ENCODE assay signal across 28 mouse cellular contexts in the genomic region with DNA sequence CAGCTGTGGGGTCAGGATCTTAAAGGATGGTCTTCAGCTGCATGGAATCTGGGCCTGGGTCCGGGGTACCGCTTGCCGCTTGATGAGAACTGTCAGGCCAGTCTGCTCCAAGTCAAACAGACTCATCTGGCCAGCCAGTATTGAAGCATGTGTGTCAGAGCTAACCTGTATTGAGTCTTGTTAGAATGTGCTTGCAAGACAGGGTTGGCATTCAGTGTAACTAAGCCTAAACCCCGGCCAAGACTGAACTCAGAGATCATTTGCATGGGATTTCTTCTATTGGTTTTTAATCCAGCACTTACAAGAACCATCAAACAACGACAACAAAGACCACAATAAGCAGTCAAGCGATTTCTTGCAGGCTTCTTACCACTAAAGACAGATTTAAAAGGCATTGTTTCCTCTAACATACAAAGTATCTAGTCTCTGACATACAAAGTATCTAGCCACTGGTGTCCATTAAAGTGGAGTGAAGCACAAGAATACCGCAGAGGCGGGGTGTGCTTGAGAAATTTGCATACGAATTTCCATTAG.
DNase-seq lines count a peak whose midpoint lies in the region; ATAC-seq lines count a peak whose summit lies in the region.
"Had no signal": no experiment of that assay in that cellular context is flagged by ENCODE, and none has a peak within 500 bp of the region (broad histone marks: within the 10 kb centered on the region; RNA-seq: fewer than 3 reads in every experiment).

No protein-coding gene starts in this region.

- H3K4me1 ChIP-seq in midbrain, embryonic 10.5 days: peaks cover 20% of the 10 kb centered on the region
- peaks cover 5% of the 10 kb centered on the region; the same call in 1 of the 2 replicates for H3K4me1 ChIP-seq in midbrain, embryonic 14.5 days (ENCODE audit: control insufficient read depth, insufficient read depth, low read length)
- H3K4me1 ChIP-seq in forebrain, embryonic 15.5 days: peaks cover 13% of the 10 kb centered on the region
- H3K4me1 ChIP-seq in midbrain, embryonic 13.5 days (replicated peaks): peaks cover 16% of the 10 kb centered on the region
- peaks cover 7% of the 10 kb centered on the region for H3K4me1 ChIP-seq in neural tube, embryonic 15.5 days
- no peaks in the 10 kb centered on the region for H3K4me1 ChIP-seq in liver, embryonic 12.5 days
- H3K4me1 ChIP-seq: embryonic facial prominence, embryonic 15.5 days; heart, embryonic 13.5 days; kidney, embryonic 15.5 days; limb, embryonic 15.5 days; lung, embryonic 15.5 days had no signal

- H3K9me3 ChIP-seq in midbrain, embryonic 10.5 days (replicated peaks): no peaks in the 10 kb centered on the region
- H3K9me3 ChIP-seq in midbrain, embryonic 14.5 days (ENCODE audit: control insufficient read depth, low read length): no peaks in the 10 kb centered on the region
- H3K9me3 ChIP-seq in forebrain, embryonic 15.5 days: no peaks in the 10 kb centered on the region
- no peaks in the 10 kb centered on the region for H3K9me3 ChIP-seq in midbrain, embryonic 13.5 days
- H3K9me3 ChIP-seq in neural tube, embryonic 15.5 days (replicated peaks): no peaks in the 10 kb centered on the region
- no peaks in the 10 kb centered on the region for H3K9me3 ChIP-seq in liver, embryonic 12.5 days (replicated peaks)
- H3K9me3 ChIP-seq: embryonic facial prominence, embryonic 10.5 days; embryonic facial prominence, embryonic 15.5 days; heart, embryonic 13.5 days; kidney, embryonic 15.5 days; limb, embryonic 10.5 days; limb, embryonic 15.5 days; lung, embryonic 15.5 days had no signal

- no peaks in the 10 kb centered on the region for H3K36me3 ChIP-seq in midbrain, embryonic 10.5 days
- no peaks in the 10 kb centered on the region for H3K36me3 ChIP-seq in midbrain, embryonic 14.5 days (ENCODE audit: control insufficient read depth, insufficient read depth, low read length)
- no peaks in the 10 kb centered on the region for H3K36me3 ChIP-seq in forebrain, embryonic 15.5 days
- no peaks in the 10 kb centered on the region for H3K36me3 ChIP-seq in midbrain, embryonic 13.5 days
- H3K36me3 ChIP-seq in neural tube, embryonic 15.5 days: no peaks in the 10 kb centered on the region
- H3K36me3 ChIP-seq in liver, embryonic 12.5 days: no peaks in the 10 kb centered on the region
- H3K36me3 ChIP-seq: embryonic facial prominence, embryonic 10.5 days; embryonic facial prominence, embryonic 15.5 days; heart, embryonic 13.5 days; kidney, embryonic 15.5 days; limb, embryonic 10.5 days; limb, embryonic 15.5 days; lung, embryonic 15.5 days had no signal

- no peak overlapping the region for H3K4me2 ChIP-seq in midbrain, embryonic 14.5 days (ENCODE audit: low read length)
- no peak overlapping the region for H3K4me2 ChIP-seq in forebrain, embryonic 15.5 days (replicated peaks)
- H3K4me2 ChIP-seq in midbrain, embryonic 13.5 days (replicated peaks): peak overlapping the region; percentile 7; the same call in 1 of the 2 replicates
- H3K4me2 ChIP-seq in neural tube, embryonic 15.5 days: no peak overlapping the region
- H3K4me2 ChIP-seq in liver, embryonic 12.5 days: no peak overlapping the region
- H3K4me2 ChIP-seq: embryonic facial prominence, embryonic 15.5 days; heart, embryonic 13.5 days; kidney, embryonic 15.5 days; limb, embryonic 15.5 days; lung, embryonic 15.5 days had no signal

- H3K9ac ChIP-seq in midbrain, embryonic 14.5 days (replicated peaks; ENCODE audit: low read length): no peak overlapping the region
- H3K9ac ChIP-seq in forebrain, embryonic 15.5 days (replicated peaks): no peak overlapping the region
- H3K9ac ChIP-seq in midbrain, embryonic 13.5 days (replicated peaks): no peak overlapping the region
- no peak overlapping the region for H3K9ac ChIP-seq in neural tube, embryonic 15.5 days (replicated peaks)
- no peak overlapping the region for H3K9ac ChIP-seq in liver, embryonic 12.5 days
- H3K9ac ChIP-seq: embryonic facial prominence, embryonic 15.5 days; heart, embryonic 13.5 days; kidney, embryonic 15.5 days; limb, embryonic 15.5 days; lung, embryonic 15.5 days had no signal

- WGBS in midbrain, embryonic 10.5 days: 28% methylated on average over 9 of the region's 9 CpGs
- 17% methylated on average over 9 of the region's 9 CpGs for WGBS in midbrain, embryonic 14.5 days
- WGBS in forebrain, embryonic 15.5 days: 7% methylated on average over 9 of the region's 9 CpGs
- WGBS in midbrain, embryonic 13.5 days: 18% methylated on average over 9 of the region's 9 CpGs
- 38% methylated on average over 9 of the region's 9 CpGs for WGBS in neural tube, embryonic 15.5 days
- WGBS in liver, embryonic 12.5 days (ENCODE audit: insufficient replicate concordance): 45% methylated on average over 9 of the region's 9 CpGs

- H3K27ac ChIP-seq in midbrain, embryonic 10.5 days (replicated peaks): no peak overlapping the region
- H3K27ac ChIP-seq in midbrain, embryonic 14.5 days (replicated peaks; ENCODE audit: low read depth, low read length): no peak overlapping the region
- H3K27ac ChIP-seq in forebrain, embryonic 15.5 days (replicated peaks): peak overlapping the region; percentile 72
- H3K27ac ChIP-seq in midbrain, embryonic 13.5 days: no peak overlapping the region
- H3K27ac ChIP-seq in neural tube, embryonic 15.5 days (replicated peaks): no peak overlapping the region
- no peak overlapping the region for H3K27ac ChIP-seq in liver, embryonic 12.5 days
- H3K27ac ChIP-seq: embryonic facial prominence, embryonic 10.5 days; embryonic facial prominence, embryonic 15.5 days; heart, adult 2 months; heart, embryonic 13.5 days; kidney, embryonic 15.5 days; limb, embryonic 10.5 days; limb, embryonic 15.5 days; lung, embryonic 15.5 days; stomach, postnatal 0 days had no signal

- DNase-seq in midbrain, embryonic 10.5 days (ENCODE audit: low spot score): no peak
- DNase-seq in midbrain, embryonic 14.5 days: no peak
- no peak for DNase-seq in cerebellum, postnatal 14 days
- DNase-seq: adrenal gland, adult 2 months; adrenal gland, postnatal 36 days; B cell, adult 2 months; cerebellum, adult 18-20 months; gastrocnemius, postnatal 36 days; heart, adult 2 months; heart, postnatal 10 days; kidney, adult 18-20 months; kidney, postnatal 4 days; layer of hippocampus, postnatal 36 days; thymus, adult 18-20 months; thymus, postnatal 25 days had no signal

- ATAC-seq in midbrain, embryonic 14.5 days (ENCODE audit: low FRiP score, low TSS enrichment): no peak
- peak; percentile 68 for ATAC-seq in forebrain, embryonic 15.5 days (replicated peaks)
- peak; percentile 44 for ATAC-seq in midbrain, embryonic 13.5 days
- peak; percentile 11; the same call in 1 of the 2 replicates for ATAC-seq in neural tube, embryonic 15.5 days (ENCODE audit: low FRiP score)
- no peak for ATAC-seq in liver, embryonic 12.5 days
- ATAC-seq: activated CD4-positive, CD25-positive, alpha-beta regulatory T cell, adult 4 months had no signal

- H3K27me3 ChIP-seq in midbrain, embryonic 10.5 days (ENCODE audit: low read depth, poor library complexity, severe bottlenecking): peaks cover 49% of the 10 kb centered on the region
- H3K27me3 ChIP-seq in midbrain, embryonic 14.5 days (ENCODE audit: control insufficient read depth, insufficient read depth, low read length): peaks cover 28% of the 10 kb centered on the region
- no peaks in the 10 kb centered on the region for H3K27me3 ChIP-seq in forebrain, embryonic 15.5 days
- H3K27me3 ChIP-seq in midbrain, embryonic 13.5 days: peaks cover 73% of the 10 kb centered on the region
- H3K27me3 ChIP-seq in neural tube, embryonic 15.5 days (replicated peaks): no peaks in the 10 kb centered on the region
- peaks cover 4% of the 10 kb centered on the region; the same call in 1 of the 2 replicates for H3K27me3 ChIP-seq in liver, embryonic 12.5 days (replicated peaks)
- H3K27me3 ChIP-seq: limb, embryonic 15.5 days; lung, embryonic 15.5 days had no signal

- H3K4me3 ChIP-seq in midbrain, embryonic 10.5 days: peak overlapping the region; percentile 23; the same call in 1 of the 2 replicates
- no peak overlapping the region for H3K4me3 ChIP-seq in midbrain, embryonic 14.5 days (replicated peaks; ENCODE audit: low read depth, low read length)
- no peak overlapping the region for H3K4me3 ChIP-seq in forebrain, embryonic 15.5 days
- H3K4me3 ChIP-seq in midbrain, embryonic 13.5 days (replicated peaks): no peak overlapping the region
- no peak overlapping the region for H3K4me3 ChIP-seq in neural tube, embryonic 15.5 days (replicated peaks)
- no peak overlapping the region for H3K4me3 ChIP-seq in liver, embryonic 12.5 days
- H3K4me3 ChIP-seq: embryonic facial prominence, embryonic 10.5 days; embryonic facial prominence, embryonic 15.5 days; heart, adult 2 months; heart, embryonic 13.5 days; kidney, embryonic 15.5 days; limb, embryonic 10.5 days; limb, embryonic 15.5 days; lung, embryonic 15.5 days had no signal

Comparison
In these comparisons a context has a peak if more than half of its experiments do, and no peak if none do; other contexts are left out.
1. ATAC-seq: peak in forebrain, embryonic 15.5 days (single experiment), midbrain, embryonic 13.5 days (single experiment) and neural tube, embryonic 15.5 days (single experiment); none in midbrain, embryonic 14.5 days (single experiment) and liver, embryonic 12.5 days (single experiment).